Mouse (Mus musculus) erythroblast, embryonic 14.5 days (primary cell): ENCODE measurements around the gene Sult4a1.

Experiments used
- GATA1 ChIP-seq: IDR thresholded peaks from 2 replicates; pipeline ENCODE4 v1.6.1; 2012; ENCODE audit warnings: low read length, inconsistent platforms, mixed read lengths
- TAL1 ChIP-seq: IDR thresholded peaks from 3 replicates; pipeline ENCODE4 v1.6.1; 2012; ENCODE audit warnings: low read length, inconsistent platforms, mixed read lengths

DNA sequence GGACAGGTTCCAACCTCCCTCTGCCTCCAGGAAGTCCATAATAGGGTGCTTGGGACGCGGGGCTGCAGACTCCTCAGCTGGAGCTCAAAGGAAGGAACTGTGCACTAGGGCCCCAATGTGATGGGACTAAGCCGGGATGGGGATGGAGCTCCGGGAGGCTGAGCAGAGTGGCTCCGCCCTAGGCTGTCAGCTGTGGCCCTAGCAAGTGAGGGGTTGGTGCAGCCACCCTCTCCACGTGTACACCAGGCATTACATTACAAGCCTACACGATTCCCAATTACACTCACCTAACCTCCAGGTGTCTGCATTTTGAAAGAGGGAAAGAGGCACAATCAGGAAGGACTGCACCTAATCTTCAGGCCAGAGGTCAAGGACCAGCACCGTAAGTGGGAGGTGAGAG lies 17.5 kb upstream of the Sult4a1 start, which contains the start of gene Pnpla5:
- no peak for TF ChIP-seq GATA1
- no peak for TF ChIP-seq TAL1
